Mouse (Mus musculus) telencephalon, adult 2 months (tissue): ENCODE data around the gene Med13l.

Source experiments
- DNase-seq: peaks from one replicate; pipeline ENCODE4 v3.0.0-alpha.2; 2011; ENCODE audit warnings: low read depth, low spot score

The Med13l gene

DNA sequence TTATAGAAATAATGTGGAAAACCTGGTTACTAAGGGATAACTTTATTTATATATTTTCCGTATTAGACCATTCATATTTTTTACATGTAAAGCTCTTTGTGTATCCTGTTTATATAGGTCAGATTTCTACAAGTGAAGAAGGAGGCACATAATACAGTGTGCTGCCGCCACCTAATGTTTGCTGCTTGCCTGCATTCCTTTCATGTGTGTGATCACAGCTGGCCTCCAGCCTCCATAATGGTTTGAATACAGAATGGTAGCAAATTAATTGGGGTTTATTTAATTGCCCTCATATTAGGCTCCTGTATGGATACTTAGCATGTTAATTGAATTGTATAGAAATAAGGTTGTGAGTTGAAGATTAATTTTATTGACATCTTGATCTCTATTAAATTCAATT, 94.5 kb downstream of the Med13l start:
- DNase-seq: no peak

DNA sequence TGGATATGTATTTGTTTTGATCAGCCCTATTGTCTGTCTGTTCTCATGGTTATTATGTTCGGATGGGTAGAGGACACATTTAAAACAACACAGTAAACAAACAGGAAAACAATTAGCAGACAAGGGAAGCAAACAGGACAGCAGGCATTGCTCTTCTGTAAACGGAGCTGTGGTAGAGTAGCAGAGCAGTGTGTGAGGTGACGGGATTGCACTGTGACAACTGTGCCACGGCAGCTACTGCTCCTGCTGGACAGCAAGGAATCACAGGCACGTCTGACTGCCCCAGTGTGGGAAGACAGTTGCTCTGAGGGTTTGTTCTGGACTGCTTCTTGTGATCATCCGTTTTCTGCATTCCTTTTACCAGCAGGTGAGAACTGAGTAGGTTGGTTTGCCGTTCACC, 94.9 kb downstream of the Med13l start:
- DNase-seq: no peak

DNA sequence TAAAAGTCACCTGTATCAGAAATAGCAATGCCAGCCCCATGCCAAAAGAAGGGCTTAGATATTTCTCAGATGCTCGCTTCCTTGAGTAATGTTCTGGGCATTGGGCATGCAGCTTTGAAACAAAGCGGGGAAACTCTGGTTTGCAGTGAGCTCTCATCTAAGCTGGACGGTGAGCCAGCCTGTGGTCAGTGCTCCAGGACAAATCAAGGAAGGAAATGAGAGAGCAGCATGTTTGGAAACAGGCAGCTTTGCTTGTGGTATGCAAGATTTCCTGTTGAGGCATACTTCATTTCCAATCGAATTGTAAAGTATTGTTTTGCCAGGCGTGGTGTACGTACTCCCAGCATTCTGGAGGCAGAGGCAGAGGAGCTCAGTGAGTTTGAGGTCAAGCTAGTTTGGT, 95.5 kb downstream of the Med13l start:
- DNase-seq: no peak

DNA sequence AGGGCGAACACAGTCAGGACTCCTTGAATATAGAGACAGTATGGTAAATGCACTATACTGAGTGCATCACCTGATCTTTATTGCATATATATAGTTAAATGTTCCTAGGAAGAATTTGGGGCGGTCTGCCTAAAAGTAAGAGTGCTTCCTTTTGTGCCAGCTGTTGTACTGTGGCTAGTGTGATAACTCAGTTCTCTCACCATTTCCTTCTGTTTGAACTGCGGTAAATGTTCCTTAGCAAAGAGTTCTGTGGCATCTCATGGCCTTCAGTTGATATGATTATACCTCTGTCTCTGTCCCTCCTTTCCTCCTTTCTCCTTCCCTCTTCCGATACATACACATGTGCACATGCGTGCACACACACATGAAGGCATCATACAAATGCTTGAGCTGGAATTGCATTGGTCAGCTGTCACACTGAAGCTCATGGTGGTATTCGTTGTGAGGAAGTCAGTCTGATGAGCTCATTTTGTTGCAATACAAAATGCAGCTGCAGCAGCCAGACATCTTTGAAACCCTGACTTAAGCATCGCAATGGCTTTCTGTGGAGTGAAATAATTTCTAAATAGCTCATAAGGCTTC, 97.9 kb downstream of the Med13l start:
- DNase-seq: no peak

DNA sequence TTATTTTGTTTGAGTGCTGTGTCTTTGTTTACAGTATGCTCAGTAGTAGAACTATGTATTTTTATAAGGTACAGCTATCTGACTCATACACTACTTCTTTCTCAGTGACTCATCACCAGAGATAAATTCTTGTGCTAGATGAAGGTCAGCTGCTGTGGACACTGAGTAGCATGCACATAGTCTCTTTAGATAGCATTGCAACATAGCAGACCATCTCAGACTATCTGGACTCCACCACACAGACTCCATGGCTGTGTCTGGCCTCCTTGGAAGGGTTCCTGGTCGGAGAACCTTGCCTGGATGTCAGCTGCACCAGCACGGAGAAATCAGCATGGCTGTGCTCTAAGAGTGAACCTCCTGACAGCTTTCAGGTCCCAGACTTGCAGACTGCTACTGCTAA, 99.2 kb downstream of the Med13l start:
- no peak for DNase-seq

DNA sequence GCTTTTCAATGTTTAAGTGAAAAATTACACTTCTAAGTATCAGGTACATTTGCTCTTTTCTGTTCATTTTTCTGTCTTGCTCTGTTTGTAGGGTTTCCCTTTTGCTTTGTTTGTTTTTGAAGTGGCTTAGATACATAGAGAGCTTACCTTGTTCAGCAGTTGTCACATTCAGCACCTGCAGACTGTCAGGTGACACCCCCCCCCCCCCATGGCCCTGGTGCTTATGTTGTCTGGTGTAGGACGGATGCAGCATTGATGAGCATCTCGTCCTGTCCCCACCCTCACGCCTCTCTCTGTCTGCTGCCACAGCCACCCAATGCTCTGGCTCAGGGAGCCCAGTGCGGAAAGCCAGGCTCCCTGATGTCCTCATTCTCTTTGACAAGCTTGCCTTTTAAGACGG, 101.3 kb downstream of the Med13l start:
- DNase-seq: no peak

DNA sequence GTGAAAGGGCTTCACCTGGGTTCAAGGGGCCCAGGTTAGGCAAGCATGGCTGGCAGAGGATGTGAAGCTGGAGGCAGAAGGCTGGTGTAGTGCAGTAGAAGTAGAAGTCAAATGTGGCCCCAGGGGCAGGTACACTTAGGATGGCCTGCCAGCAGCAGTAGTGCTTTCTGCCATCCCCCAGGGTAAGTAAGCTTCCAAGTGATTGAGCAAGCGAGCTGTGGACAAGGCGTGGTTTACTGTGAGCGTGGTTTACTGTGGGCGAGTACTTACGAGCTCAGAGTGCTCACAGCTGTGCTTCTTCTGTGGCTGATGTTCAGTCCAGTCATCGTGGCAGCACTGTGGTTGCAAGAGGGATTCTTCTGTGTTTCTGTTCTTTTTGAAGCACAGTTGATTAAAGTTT, 103.5 kb downstream of the Med13l start:
- no peak for DNase-seq

DNA sequence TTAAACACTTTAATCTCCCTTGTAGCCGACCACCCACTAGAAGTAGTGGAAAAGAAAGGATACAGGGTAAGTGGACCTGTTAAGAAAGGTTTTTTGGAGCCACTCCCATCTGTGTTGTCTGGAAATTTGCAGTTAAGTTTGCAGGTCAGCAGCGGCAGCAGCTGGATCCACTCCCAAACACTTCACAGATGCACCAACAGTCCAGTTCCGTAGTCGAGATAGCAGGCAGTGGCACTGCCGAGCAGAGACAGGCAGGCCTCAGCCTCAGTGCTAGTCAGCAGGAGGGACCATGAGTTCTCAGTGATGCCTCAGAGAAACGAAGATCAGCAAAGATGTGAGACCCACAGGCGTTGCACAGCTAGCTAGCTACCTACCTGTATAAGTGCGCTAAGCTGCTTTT, 104.5 kb downstream of the Med13l start:
- DNase-seq: no peak

DNA sequence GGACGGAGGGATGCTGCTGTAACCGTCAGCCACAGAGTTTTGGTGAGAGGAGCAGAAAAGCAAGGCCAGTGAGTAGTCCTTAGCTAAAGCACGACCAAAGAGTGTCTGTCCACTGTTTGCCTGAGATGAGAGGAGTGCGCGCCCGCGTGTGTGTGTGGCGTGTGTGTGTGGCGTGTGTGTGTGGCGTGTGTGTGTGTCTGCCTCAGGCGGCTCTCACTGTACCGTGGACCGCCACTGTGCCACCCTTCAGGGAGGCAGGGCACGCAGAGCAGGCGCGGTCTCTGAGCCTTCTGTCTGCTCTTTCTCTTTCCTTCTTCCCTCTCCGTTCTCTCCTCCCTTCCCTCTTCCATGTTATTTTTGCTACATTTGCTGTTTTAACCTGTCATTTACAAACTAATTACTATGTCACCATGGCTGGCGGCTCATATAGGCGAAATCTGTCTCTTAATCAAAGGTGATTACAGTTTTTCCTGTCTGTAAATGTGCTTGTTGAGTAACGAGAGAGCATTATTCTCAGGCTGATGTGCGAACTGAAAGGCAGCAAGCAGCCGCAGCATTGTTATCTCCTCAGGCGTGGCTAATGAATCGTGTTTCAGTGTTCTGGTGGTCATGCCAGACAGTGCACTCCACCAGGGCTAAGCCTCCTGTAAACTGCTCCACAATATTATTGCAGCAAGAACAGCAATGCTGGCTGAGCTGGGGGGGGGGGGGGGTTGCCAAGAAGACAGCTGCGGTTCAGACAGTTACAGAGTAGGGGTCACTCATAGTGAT, 106.1 kb downstream of the Med13l start:
- no peak for DNase-seq

DNA sequence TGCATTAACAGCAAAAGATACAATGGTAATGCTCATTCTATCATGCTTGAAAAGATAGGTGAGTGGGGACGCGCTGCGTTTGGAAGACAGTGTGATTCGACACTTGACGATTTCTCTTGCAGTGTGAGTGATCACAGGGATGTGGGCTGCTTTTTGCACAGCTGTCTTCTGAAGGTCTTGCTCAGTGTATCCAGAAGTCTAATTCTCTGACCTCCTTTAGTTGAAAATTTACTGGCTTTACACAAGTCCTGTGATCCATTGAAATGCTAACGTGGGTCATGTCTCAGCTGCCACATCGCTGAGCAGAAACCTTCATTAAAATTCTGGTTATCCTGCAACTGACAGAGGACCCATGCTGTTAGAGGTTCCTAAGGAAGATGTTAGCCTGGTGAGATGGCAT, 107.4 kb downstream of the Med13l start:
- DNase-seq: no peak

DNA sequence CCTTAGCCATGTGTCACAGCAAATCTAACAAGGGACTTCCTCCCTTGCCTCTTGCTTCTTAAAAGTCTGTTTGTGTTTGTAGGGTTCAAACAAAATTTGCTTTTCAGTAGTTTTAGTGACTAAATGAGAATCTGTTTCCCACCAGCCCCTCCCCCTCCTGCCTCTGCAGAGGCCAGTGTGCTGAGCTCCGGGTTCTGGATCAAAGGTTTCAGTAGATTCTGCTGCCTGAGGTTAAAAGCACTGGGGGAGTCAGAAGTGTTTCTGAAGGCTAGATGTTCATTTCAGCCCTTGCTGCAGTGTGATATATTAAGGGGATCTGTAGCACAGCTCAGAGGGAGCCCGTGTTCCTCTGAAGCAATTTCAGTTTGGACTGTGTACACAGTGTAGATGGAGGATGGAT, 108.5 kb downstream of the Med13l start:
- DNase-seq: no peak

DNA sequence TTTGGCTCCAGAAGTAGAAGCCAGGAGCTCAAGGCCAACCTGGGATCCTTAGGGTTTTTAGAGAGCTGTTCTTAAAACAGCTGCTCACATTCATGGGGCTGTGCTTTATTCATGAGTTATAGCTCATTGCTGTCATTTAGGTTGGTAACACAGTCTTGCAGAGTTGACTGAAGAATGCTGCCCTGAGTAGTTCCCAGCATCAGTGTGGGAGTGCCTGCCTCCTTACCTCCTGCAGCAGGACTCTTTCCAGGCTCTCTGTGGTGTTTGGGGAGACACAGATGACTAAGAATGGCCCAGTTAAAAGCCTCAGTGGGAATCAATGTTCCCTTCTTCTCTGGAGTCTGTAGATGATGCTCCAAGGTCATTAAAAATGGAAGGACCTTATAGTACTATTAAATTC, 111.6 kb downstream of the Med13l start:
- DNase-seq: peak; percentile 35

DNA sequence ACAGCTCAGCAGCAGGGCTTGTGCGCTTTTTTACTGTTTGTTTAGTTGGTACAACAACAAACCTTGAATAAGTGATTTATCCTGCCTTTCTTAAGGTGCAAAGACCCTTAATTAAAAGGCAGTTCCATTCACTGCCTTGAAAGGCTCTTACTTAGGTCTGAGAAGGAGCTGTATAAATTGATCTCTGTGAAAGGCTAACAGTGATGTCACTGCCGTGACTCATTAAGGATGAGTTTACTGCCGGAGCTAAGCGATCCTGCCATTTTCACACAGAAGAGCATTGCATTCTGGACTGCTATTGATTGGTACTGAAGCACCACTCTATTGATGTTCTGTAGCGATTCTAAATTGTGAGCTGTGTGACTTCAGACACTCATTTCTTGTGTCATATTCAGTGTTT, 113.4 kb downstream of the Med13l start:
- no peak for DNase-seq

DNA sequence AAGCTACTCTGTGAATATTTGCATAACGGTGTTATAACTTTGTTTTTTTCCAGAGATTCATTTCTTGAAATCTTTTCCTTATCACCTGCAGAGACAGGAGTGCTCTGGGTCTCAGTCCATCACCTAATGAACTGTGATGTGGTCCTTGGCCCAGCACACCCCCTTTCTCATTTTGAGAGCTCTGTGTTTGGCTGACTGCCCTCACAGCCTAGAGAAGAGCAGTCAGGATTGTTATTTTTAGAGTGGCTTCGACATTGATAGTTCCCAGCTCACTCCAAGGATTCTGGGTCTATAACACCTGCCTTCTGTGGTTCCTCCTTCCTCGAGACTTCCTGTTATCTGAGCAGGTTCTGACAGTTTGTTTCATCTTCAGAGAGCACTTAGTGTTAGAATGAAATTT, 113.8 kb downstream of the Med13l start:
- no peak for DNase-seq

DNA sequence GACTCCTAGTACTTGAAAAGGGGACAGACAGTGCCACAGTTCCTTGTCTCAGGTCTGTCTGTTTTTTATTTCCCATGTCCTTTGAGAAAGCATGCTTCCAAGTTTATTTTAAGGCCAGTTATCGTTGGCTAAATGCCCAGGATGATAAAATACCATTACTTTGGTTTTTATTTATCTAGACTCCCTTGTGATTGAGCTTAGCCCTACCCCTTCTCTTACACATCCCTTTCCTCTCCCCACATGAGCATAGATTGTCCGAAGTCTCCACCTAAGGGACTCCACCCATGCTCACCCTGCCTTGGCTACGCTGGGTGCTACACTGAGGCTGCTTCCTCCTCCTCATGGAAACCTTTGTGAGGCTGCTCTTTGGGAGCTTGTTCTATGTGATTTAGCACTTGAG, 115.2 kb downstream of the Med13l start:
- no peak for DNase-seq

DNA sequence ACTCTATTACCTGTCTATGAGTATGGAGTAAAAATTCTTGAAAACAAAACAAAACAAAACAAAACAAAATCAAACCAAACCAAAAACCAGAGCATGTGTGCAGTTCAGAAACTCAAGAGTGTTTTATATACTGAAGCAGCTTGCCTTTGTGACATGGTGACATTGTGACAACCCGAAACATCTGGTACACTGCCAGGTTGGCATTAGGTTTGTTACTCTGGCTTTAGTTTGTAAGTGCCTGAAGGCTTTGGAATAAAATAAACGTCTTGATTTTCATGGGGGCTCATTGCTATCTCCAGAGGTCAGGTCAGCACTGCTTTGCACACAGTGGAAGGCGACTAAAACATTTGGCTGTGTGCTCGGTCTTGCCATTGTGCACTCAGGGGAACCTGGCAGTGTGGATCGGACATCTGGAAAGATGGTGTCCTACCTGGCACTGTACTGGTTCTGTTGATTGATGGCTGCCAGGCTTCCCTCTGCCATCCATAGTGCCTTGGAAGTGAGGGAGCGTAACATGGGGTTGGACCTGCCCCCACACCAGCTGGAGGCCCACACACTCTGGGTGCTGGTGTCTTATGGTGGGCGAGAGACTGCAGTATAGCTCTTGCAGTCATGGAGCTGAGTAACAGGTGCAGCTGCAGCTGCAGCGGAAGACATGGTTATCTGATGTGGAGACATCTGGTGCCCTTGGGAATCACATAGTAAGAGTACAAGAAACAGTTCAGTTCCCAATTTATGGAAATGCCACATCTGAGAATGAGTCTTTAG, 115.9 kb downstream of the Med13l start:
- no peak for DNase-seq

DNA sequence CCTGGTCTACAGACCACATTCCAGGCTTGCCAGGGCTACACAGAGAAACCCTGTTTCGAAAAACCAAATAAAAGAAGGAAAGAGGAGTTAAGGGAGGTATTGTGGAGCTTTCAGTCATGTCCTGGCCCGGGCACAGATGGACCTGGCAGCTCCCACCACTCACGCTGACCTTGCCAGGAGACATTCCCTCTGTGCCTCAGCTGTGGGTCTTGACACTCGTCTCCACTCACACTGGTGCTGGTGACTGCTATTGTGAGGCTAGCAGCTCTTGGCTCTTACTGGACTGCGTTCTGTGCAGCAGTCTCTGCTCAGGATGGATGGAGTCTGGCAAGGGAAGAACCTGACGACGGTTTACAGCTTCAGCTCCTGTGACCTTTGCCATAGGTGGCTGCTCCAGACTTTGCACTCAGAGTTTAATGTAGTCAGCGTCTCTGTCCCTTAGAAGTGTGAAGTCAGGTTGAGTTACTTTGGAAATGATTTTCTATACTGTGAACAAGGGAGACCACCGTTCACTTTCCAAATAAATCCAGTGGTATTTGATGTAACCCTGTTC, 118.9 kb downstream of the Med13l start:
- no peak for DNase-seq

DNA sequence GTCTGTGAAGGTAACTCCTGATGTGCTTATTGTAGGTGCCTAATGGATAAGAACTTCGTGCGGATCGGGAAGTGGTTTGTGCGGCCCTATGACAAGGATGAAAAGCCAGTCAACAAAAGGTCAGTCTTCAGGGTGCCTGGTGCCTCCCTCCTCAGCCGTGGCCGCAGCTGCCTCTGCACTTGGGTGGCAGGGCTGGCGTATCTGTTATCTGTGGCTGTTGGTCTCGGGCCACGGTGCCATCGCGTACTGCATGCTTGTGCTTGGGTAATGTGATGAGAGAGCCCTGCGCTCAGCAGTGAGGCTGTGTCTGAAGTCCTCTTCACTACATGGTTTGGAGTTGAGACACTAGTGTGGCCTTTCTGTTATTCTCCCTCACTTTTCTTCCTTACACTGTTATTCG, 120.4 kb downstream of the Med13l start:
- DNase-seq: no peak

DNA sequence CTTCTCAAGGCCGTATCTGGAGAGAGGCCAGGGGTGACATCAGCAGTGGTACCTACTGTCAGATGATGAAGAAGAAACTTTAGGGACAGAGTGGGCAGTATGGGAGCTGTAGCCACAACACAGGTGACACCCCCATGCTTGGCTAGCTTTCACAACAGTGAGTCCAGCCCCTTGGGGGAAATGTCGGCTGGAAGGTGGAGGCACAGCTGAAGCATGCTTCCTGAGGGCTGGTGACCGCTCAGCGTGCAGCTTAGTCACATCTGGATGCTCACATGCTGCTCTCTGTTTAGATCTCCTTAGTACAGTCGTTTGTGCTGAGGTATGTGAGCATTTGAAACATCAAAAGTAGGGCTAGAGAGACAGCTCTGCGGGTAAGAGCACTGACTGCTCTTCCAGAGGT, 121.5 kb downstream of the Med13l start:
- no peak for DNase-seq

DNA sequence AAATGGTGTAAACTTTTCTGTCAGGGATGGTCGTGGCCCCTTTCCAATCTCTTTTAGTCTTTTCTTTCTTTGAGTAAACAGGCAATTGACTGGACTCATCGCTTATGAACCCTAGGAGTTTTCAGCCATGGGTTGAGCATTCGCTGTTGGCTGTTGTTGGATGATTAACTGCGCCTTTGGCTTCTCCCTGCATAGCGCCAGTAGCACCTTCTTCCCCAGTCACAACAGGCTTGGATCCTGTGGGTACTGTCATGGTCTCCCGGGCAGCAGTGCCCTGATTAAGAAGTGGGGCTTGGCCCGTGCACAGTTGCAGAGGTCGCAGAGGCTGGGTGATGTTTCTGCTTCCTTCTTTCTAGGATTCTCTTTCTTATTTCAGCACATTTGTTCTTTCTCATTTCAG, 124.7 kb downstream of the Med13l start:
- DNase-seq: no peak

DNA sequence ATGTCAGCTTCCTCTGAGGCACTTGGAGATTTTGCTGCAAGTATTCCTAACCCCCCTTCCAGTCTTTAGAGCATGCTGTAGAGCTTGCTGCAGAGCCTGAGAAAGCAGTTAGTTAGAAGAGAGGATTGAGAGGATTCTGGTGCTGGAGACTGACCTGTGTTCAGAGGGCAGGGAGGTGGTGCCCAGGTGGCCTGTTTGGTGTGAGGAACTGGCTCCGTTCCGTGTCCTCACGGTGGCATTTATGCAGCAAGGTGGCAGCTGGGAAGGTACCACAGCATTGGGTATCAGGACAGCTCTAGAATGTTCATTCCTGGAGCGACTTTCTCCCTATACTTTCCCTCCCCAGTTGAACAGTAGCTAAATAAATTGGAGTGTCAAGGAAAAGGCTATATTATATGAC, 125.5 kb downstream of the Med13l start:
- no peak for DNase-seq
